10 mouse cellular contexts compared by ENCODE assay signal in the genomic region with DNA sequence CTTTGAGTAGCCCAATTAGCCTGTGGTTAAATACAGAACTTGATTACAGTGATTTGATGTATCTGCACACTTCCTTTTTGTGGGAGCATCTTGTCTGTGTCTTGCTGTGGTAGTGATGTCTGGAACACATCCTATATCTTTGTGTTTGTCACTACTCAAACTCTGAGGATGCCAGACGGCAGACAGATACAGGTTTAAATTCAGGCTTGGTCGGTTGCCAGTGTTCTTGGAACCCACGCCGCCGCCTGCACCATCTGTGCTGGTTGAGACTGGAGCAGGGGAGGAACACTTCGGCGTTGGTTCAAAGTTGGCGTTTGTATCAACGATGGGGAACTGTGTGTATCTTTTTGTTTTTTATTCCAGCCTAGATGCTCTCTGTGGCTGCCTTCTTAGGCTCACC. TPM values are rescaled to one million over a fixed set of nuclear protein-coding genes. Genes with fewer than 3 reads are reported as not detected.
DNase-seq lines count a peak whose midpoint lies in the region.
"Had no signal": no experiment of that assay in that cellular context is flagged by ENCODE, and none has a peak within 500 bp of the region (broad histone marks: within the 10 kb centered on the region; RNA-seq: fewer than 3 reads in every experiment).

No protein-coding gene starts in this region.

- DNase-seq in cerebellum, adult 11-12 months = peak; percentile 72
- peak; percentile 75 to 82 for DNase-seq in cerebellum, postnatal 36 days
- peak; percentile 57 to 62 for DNase-seq in layer of hippocampus, postnatal 10 days (ENCODE audit: low spot score in 2 of 2)
- DNase-seq in right cerebral cortex, adult 2 months (ENCODE audit: low spot score in 2 of 2) = peak; percentile 93 to 94
- DNase-seq in lung, postnatal 36 days = no peak
- no peak for DNase-seq in urinary bladder, adult 2 months (ENCODE audit: low spot score)
- DNase-seq in kidney, postnatal 14 days = no peak
- DNase-seq: kidney, adult 11 months; spleen, adult 18-20 months; thymus, adult 18-20 months had no signal

RNA-seq across cellular contexts. Expression of a gene that starts 31.0 kb away (rescaled TPM):
- 10 to 100 TPM; 25.2 to 29.3 TPM for total RNA-seq in layer of hippocampus, postnatal 10 days (2021)
- 51.2 and 58.9 TPM in 2 replicates for polyA plus RNA-seq in urinary bladder, adult 2 months (2012; rRNA removed)

Comparison
In these comparisons a context has a peak if more than half of its experiments do, and no peak if none do; other contexts are left out.
1. DNase-seq: peak in cerebellum, adult 11-12 months (single experiment), cerebellum, postnatal 36 days (2 of 2), layer of hippocampus, postnatal 10 days (2 of 2) and right cerebral cortex, adult 2 months (2 of 2); none in lung, postnatal 36 days (single experiment), urinary bladder, adult 2 months (single experiment) and kidney, postnatal 14 days (single experiment).